Mouse (Mus musculus) myocyte (in vitro differentiated cells): ENCODE results near the gene Alk. TPM values are rescaled to one million over a fixed set of nuclear protein-coding genes. Genes with fewer than 3 reads are reported as not detected.
A peak's percentile ranks its signal among the peaks of the same experiment; 100 is the strongest.

Source experiments
- H3K27me3 ChIP-seq: one replicate; pipeline ENCODE4 v1.6.1; 2011; ENCODE audit not compliant: control insufficient read depth, insufficient read depth, insufficient read length
- H3K36me3 ChIP-seq: one replicate; pipeline ENCODE4 v1.6.1; 2011; ENCODE audit not compliant: control insufficient read depth, insufficient read depth
- H3K4me2 ChIP-seq: one replicate; pipeline ENCODE4 v1.6.1; 2011; ENCODE audit warnings: low read depth, control low read depth
- H3K4me3 ChIP-seq: one replicate; pipeline ENCODE4 v1.5.1; 2011; ENCODE audit warnings: mild to moderate bottlenecking, control low read depth, moderate library complexity
- H3K79me2 ChIP-seq: one replicate; pipeline ENCODE4 v1.6.1; 2011; ENCODE audit not compliant: control insufficient read depth, insufficient read depth
- H3ac ChIP-seq: one replicate; pipeline ENCODE4 v1.6.1; 2011; ENCODE audit not compliant: control insufficient read depth, insufficient read length
- CEBPB ChIP-seq: IDR thresholded peaks from 2 replicates; pipeline ENCODE4 v1.6.1; 2011; ENCODE audit warnings: mild to moderate bottlenecking, moderate library complexity; ENCODE audit not compliant: poor library complexity, insufficient read depth, severe bottlenecking
- E2F4 ChIP-seq: IDR thresholded peaks from one replicate; pipeline ENCODE4 v1.6.1; 2011; ENCODE audit warnings: mild to moderate bottlenecking, control low read depth, moderate library complexity; ENCODE audit not compliant: insufficient read depth
- MAX ChIP-seq: IDR thresholded peaks from one replicate; pipeline ENCODE4 v1.6.1; 2011; ENCODE audit warnings: low read depth, mild to moderate bottlenecking, control low read depth
- MYOD1 ChIP-seq, 3 experiments: IDR thresholded peaks; one replicate each; pipeline ENCODE4 v1.6.1; 2011; ENCODE audit warnings: control low read depth in 2 of 3, low read depth in 2 of 3, mild to moderate bottlenecking in 2 of 3, moderate library complexity in 1 of 3; ENCODE audit not compliant: insufficient read length in 2 of 3, control insufficient read depth in 1 of 3
- MYOG ChIP-seq, 3 experiments: IDR thresholded peaks; one replicate each; pipeline ENCODE4 v1.6.1; 2011; ENCODE audit warnings: control low read depth in 2 of 3, low read depth in 2 of 3, mild to moderate bottlenecking in 2 of 3; ENCODE audit not compliant: insufficient read length in 2 of 3, control insufficient read depth in 1 of 3, insufficient read depth in 1 of 3
- POLR2A ChIP-seq: IDR thresholded peaks from one replicate; pipeline ENCODE4 v1.6.1; 2011; ENCODE audit warnings: low read depth, mild to moderate bottlenecking, control low read depth, moderate library complexity; ENCODE audit not compliant: insufficient read length
- POLR2AphosphoS2 ChIP-seq: IDR thresholded peaks from one replicate; pipeline ENCODE4 v1.6.1; 2011; ENCODE audit warnings: low read depth, control low read depth; ENCODE audit not compliant: insufficient read length
- REST ChIP-seq: IDR thresholded peaks from one replicate; pipeline ENCODE4 v1.6.1; 2011; ENCODE audit warnings: mild to moderate bottlenecking, control low read depth, moderate library complexity; ENCODE audit not compliant: insufficient read depth, insufficient read length
- SRF ChIP-seq: IDR thresholded peaks from one replicate; pipeline ENCODE4 v1.6.1; 2011; ENCODE audit warnings: low read depth; ENCODE audit not compliant: control insufficient read depth, insufficient read length
- TCF12 ChIP-seq: IDR thresholded peaks from one replicate; pipeline ENCODE4 v1.6.1; 2011; ENCODE audit warnings: mild to moderate bottlenecking, control low read depth; ENCODE audit not compliant: poor library complexity, insufficient read depth, severe bottlenecking
- TCF3 ChIP-seq: IDR thresholded peaks from one replicate; pipeline ENCODE4 v1.6.1; 2011; ENCODE audit warnings: low read depth, control low read depth; ENCODE audit not compliant: insufficient read length
- USF1 ChIP-seq: IDR thresholded peaks from one replicate; pipeline ENCODE4 v1.6.1; 2011; ENCODE audit warnings: low read depth, mild to moderate bottlenecking, control low read depth, moderate library complexity
- polyA plus RNA-seq: library from polyadenylated mRNA; unstranded; fragments of >200 nt; fragmentation: generic; extraction: Trizol; gene quantifications from one replicate; pipeline ENCODE4 v1.2.1, GENCODE M21; 2012; ENCODE audit warnings: missing spikeins

The Alk gene
- polyA plus RNA-seq, 1 experiment = not detected

GRCm38 (mm10) chr17:71874077-71874476, 730.4 kb downstream of the Alk start:
- TF ChIP-seq MYOG (IDR thresholded peaks at IDR 0.05; ENCODE audit: control insufficient read depth in 1 of 3, insufficient read depth in 1 of 3, insufficient read length in 2 of 3, low read depth in 2 of 3) (no peak), USF1 (peak; percentile 80)
- H3K79me2 ChIP-seq = no peaks in the 10 kb centered on the region

GRCm38 (mm10) chr17:71872976-71873375, 731.5 kb downstream of the Alk start:
- no peak overlapping the region for H3ac ChIP-seq
- H3K27me3 ChIP-seq = no peaks in the 10 kb centered on the region
- no peaks in the 10 kb centered on the region for H3K36me3 ChIP-seq
- H3K4me2 ChIP-seq = no peak overlapping the region
- H3K79me2 ChIP-seq = no peaks in the 10 kb centered on the region
- no peak overlapping the region for H3K4me3 ChIP-seq
- TF ChIP-seq REST (no peak), SRF (no peak), E2F4 (no peak), CEBPB (no peak), POLR2AphosphoS2 (no peak)

More at GRCm38 (mm10) chr17:71874077-71874476, 730.4 kb downstream of the Alk start:
- Histone ChIP-seq H3ac (no peak overlapping the region), H3K4me2 (no peak overlapping the region), H3K36me3 (no peaks in the 10 kb centered on the region), H3K4me3 (no peak overlapping the region), H3K27me3 (no peaks in the 10 kb centered on the region)

GRCm38 (mm10) chr17:71871981-71872380, 732.4 kb downstream of the Alk start:
- H3K4me2 ChIP-seq = no peak overlapping the region
- H3ac ChIP-seq = no peak overlapping the region
- TF ChIP-seq SRF (no peak), MYOG (IDR thresholded peaks at IDR 0.05; ENCODE audit: control insufficient read depth in 1 of 3, insufficient read depth in 1 of 3, insufficient read length in 2 of 3, low read depth in 2 of 3) (no peak), TCF12 (no peak), USF1 (no peak)
- H3K79me2 ChIP-seq = no peaks in the 10 kb centered on the region
- no peaks in the 10 kb centered on the region for H3K36me3 ChIP-seq
- no peak overlapping the region for H3K4me3 ChIP-seq
- H3K27me3 ChIP-seq = no peaks in the 10 kb centered on the region

- Histone ChIP-seq H3K4me3 (no peak overlapping the region), H3K36me3 (no peaks in the 10 kb centered on the region), H3ac (no peak overlapping the region), H3K79me2 (no peaks in the 10 kb centered on the region), H3K4me2 (no peak overlapping the region), H3K27me3 (no peaks in the 10 kb centered on the region)
- TF ChIP-seq MAX (no peak), MYOG (IDR thresholded peaks at IDR 0.05; ENCODE audit: control insufficient read depth in 1 of 3, insufficient read depth in 1 of 3, insufficient read length in 2 of 3, low read depth in 2 of 3) (no peak), E2F4 (no peak), SRF (no peak), CEBPB (no peak)
Measured at GRCm38 (mm10) chr17:71870641-71871040, 733.8 kb downstream of the Alk start.

- H3K36me3 ChIP-seq = no peaks in the 10 kb centered on the region
Measured at GRCm38 (mm10) chr17:71870232-71870621, 734.2 kb downstream of the Alk start.

GRCm38 (mm10) chr17:71869372-71870231, 734.8 kb downstream of the Alk start:
- Histone ChIP-seq H3K36me3 (no peaks in the 10 kb centered on the region), H3K4me2 (no peak overlapping the region), H3K4me3 (no peak overlapping the region), H3ac (no peak overlapping the region), H3K27me3 (no peaks in the 10 kb centered on the region), H3K79me2 (no peaks in the 10 kb centered on the region)
- no peak for TF ChIP-seq MYOG (IDR thresholded peaks at IDR 0.05; ENCODE audit: control insufficient read depth in 1 of 3, insufficient read depth in 1 of 3, insufficient read length in 2 of 3, low read depth in 2 of 3)
- TF ChIP-seq MAX = no peak
- no peak for TF ChIP-seq TCF12
- TF ChIP-seq MYOD1 (IDR thresholded peaks at IDR 0.05; ENCODE audit: control insufficient read depth in 1 of 3, insufficient read length in 2 of 3, low read depth in 2 of 3) = no peak
- TF ChIP-seq POLR2A = no peak
- no peak for TF ChIP-seq TCF3
- TF ChIP-seq E2F4 = no peak
- no peak for TF ChIP-seq POLR2AphosphoS2
- no peak for TF ChIP-seq SRF
- no peak for TF ChIP-seq USF1
- no peak for TF ChIP-seq CEBPB

More at GRCm38 (mm10) chr17:71870232-71870621, 734.2 kb downstream of the Alk start:
- no peaks in the 10 kb centered on the region for H3K79me2 ChIP-seq
- no peak for TF ChIP-seq TCF3
- TF ChIP-seq POLR2A = no peak
- no peak for TF ChIP-seq SRF
- TF ChIP-seq POLR2AphosphoS2 = no peak
- TF ChIP-seq E2F4 = no peak
- TF ChIP-seq MYOD1 (IDR thresholded peaks at IDR 0.05; ENCODE audit: control insufficient read depth in 1 of 3, insufficient read length in 2 of 3, low read depth in 2 of 3) = no peak
- TF ChIP-seq MYOG (IDR thresholded peaks at IDR 0.05; ENCODE audit: control insufficient read depth in 1 of 3, insufficient read depth in 1 of 3, insufficient read length in 2 of 3, low read depth in 2 of 3) = no peak
- TF ChIP-seq TCF12 = no peak
- no peak overlapping the region for H3ac ChIP-seq
- no peaks in the 10 kb centered on the region for H3K27me3 ChIP-seq
- H3K4me2 ChIP-seq = no peak overlapping the region
- H3K4me3 ChIP-seq = no peak overlapping the region
